Mouse (Mus musculus): ENCODE results near the gene Ednra. TPM values are rescaled to one million over a fixed set of nuclear protein-coding genes. Genes with fewer than 3 reads are reported as not detected.

Gene Ednra
- polyA plus RNA-seq, 1 experiment = 3.3 TPM

DNA sequence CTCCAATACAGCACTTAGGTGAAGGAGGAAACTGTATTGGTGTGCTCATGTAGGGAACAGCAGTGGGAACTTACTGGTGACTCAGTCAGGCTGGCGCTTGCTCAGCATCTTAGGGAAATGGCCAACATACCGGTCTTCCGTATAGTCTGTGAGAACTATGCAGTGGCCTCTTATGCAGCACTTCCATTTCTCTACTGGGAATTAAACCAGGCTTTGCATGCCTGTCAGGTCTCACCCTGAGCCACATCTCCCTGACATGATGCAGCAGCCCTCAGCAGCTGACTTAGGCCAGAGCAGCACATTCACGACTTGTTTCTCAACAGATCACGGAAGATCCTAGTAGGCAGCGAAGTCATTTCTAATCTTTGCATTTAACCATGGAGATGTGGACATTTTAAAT is 39.9 kb downstream of the Ednra start:
- no peaks in the 10 kb centered on the region for H3K36me3 ChIP-seq (ENCODE audit: control insufficient read depth, insufficient read depth, low read length)
- no peak overlapping the region for H3K27ac ChIP-seq (ENCODE audit: control insufficient read depth, insufficient read depth, low read length)
- WGBS = 92% methylated on average over 6 of the region's 6 CpGs
- TF ChIP-seq CTCF (IDR thresholded peaks at IDR 0.05; ENCODE audit: borderline replicate concordance, control insufficient read depth, extremely low read depth, insufficient read depth, low read length, poor library complexity) = no peak
- TF ChIP-seq POLR2A (IDR thresholded peaks at IDR 0.05; ENCODE audit: control insufficient read depth, extremely low read depth, insufficient read depth, low read length, poor library complexity) = no peak
- no peak for DNase-seq
- no peaks in the 10 kb centered on the region for H3K27me3 ChIP-seq (ENCODE audit: control insufficient read depth, insufficient read depth, low read length)
- no peak overlapping the region for H3K4me3 ChIP-seq (ENCODE audit: control insufficient read depth, insufficient read depth, low read length)
- H3K4me1 ChIP-seq (replicated peaks; ENCODE audit: control insufficient read depth, insufficient read depth, low read length) = no peaks in the 10 kb centered on the region

DNA sequence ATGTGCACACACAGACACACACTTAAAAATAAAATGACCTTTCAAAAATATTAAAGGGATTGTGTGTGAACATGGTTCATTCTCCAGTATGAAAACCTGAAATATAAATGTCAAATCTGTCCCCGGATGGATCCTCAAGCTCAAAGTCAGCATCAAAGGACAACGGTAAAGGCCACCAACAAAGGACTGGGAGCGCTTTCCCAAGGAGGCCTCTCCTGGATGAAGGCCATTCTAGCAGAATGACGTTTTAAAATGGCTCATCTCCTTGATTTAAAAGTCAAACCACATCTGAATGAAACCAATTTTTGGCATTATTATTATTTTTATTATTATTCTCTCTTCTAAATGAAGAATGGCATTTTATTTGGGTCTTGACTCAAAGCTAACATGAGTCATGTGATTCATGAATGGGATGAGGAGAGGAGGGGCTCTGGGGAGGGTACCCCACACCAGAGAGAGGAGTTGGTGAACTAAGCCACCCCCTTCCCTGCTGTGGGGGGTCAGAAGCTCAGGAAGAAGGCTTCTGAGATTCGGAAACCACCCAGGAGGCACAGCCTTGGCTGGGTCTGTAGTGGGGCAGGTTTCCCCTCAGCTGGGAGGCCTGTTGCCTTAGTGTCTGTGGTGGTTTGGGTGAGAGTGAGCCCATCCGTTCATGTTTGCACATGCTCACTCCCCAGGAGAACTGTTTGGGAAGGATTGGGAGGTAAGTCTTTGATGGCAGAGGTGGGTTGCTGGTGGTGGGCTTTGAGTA is 40.7 kb downstream of the Ednra start:
- Histone ChIP-seq H3K27me3 (ENCODE audit: control insufficient read depth, insufficient read depth, low read length) (no peaks in the 10 kb centered on the region), H3K27ac (ENCODE audit: control insufficient read depth, insufficient read depth, low read length) (no peak overlapping the region), H3K36me3 (ENCODE audit: control insufficient read depth, insufficient read depth, low read length) (no peaks in the 10 kb centered on the region), H3K4me1 (replicated peaks; ENCODE audit: control insufficient read depth, insufficient read depth, low read length) (no peaks in the 10 kb centered on the region), H3K4me3 (ENCODE audit: control insufficient read depth, insufficient read depth, low read length) (no peak overlapping the region)
- TF ChIP-seq CTCF (IDR thresholded peaks at IDR 0.05; ENCODE audit: borderline replicate concordance, control insufficient read depth, extremely low read depth, insufficient read depth, low read length, poor library complexity) = no peak
- TF ChIP-seq POLR2A (IDR thresholded peaks at IDR 0.05; ENCODE audit: control insufficient read depth, extremely low read depth, insufficient read depth, low read length, poor library complexity) = no peak
- no peak for DNase-seq
- WGBS = 91% methylated on average over 6 of the region's 6 CpGs

DNA sequence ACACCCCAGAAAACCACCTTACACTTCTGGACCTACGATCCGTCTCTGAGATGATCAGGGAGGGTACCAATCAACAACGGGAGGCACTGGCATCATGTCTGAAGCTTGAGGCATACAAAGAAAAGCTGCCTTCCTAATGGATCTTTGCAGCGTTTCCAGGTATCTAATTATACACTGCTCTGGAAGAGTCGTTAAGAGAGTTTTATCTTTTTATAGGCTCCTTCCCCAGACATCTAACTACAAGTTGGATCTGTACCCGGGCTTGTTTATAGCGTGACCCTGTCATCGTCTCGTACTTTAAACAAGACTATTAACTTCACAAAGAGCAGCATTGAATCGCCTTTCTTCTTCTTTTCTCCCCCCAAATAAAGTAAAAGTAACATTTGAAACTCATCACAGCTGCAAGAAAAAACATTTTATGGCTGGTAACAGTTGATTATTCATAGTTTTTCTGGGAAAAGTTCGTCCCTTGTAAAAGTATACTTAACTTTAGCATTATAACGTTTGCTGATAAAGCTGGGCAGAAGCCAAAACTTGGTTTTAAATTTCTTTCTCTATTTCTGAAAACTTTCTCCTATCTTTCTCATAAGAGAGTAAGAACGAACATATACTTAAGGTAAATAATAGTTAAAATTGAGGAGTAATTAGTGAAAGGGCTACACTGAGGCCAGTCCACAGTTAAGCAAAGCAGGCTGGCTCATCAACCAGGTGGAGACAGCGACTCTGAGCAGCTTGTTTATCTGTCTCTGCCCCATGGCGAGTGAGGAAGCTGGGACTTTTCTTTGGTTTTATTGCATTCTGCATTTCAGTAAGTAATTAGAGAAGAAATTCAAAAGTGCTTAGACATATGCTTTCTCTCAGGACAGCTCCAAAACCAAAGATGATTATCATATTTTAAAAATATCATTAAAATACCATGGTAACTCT is 42.0 kb downstream of the Ednra start:
- Histone ChIP-seq H3K27ac (ENCODE audit: control insufficient read depth, insufficient read depth, low read length) (no peak overlapping the region), H3K36me3 (ENCODE audit: control insufficient read depth, insufficient read depth, low read length) (no peaks in the 10 kb centered on the region), H3K27me3 (ENCODE audit: control insufficient read depth, insufficient read depth, low read length) (no peaks in the 10 kb centered on the region), H3K4me1 (replicated peaks; ENCODE audit: control insufficient read depth, insufficient read depth, low read length) (no peaks in the 10 kb centered on the region), H3K4me3 (ENCODE audit: control insufficient read depth, insufficient read depth, low read length) (no peak overlapping the region)
- TF ChIP-seq POLR2A (IDR thresholded peaks at IDR 0.05; ENCODE audit: control insufficient read depth, extremely low read depth, insufficient read depth, low read length, poor library complexity) (no peak), CTCF (IDR thresholded peaks at IDR 0.05; ENCODE audit: borderline replicate concordance, control insufficient read depth, extremely low read depth, insufficient read depth, low read length, poor library complexity) (no peak)
- WGBS = 62% methylated on average over 15 of the region's 15 CpGs
- no peak for DNase-seq

- WGBS = 97% methylated on average over 4 of the region's 4 CpGs
- Histone ChIP-seq H3K27ac (ENCODE audit: control insufficient read depth, insufficient read depth, low read length) (no peak overlapping the region), H3K4me3 (ENCODE audit: control insufficient read depth, insufficient read depth, low read length) (no peak overlapping the region), H3K36me3 (ENCODE audit: control insufficient read depth, insufficient read depth, low read length) (no peaks in the 10 kb centered on the region), H3K4me1 (replicated peaks; ENCODE audit: control insufficient read depth, insufficient read depth, low read length) (no peaks in the 10 kb centered on the region), H3K27me3 (ENCODE audit: control insufficient read depth, insufficient read depth, low read length) (no peaks in the 10 kb centered on the region)
- no peak for DNase-seq
- TF ChIP-seq POLR2A (IDR thresholded peaks at IDR 0.05; ENCODE audit: control insufficient read depth, extremely low read depth, insufficient read depth, low read length, poor library complexity) (no peak), CTCF (IDR thresholded peaks at IDR 0.05; ENCODE audit: borderline replicate concordance, control insufficient read depth, extremely low read depth, insufficient read depth, low read length, poor library complexity) (no peak)
These were observed 52.2 kb downstream of the Ednra start for GRCm38 (mm10) chr8:77672036-77672435.

GRCm38 (mm10) chr8:77670612-77671363 is 53.5 kb downstream of the Ednra start:
- H3K4me1 ChIP-seq (replicated peaks; ENCODE audit: control insufficient read depth, insufficient read depth, low read length) = no peaks in the 10 kb centered on the region
- TF ChIP-seq POLR2A (IDR thresholded peaks at IDR 0.05; ENCODE audit: control insufficient read depth, extremely low read depth, insufficient read depth, low read length, poor library complexity) = no peak
- TF ChIP-seq CTCF (IDR thresholded peaks at IDR 0.05; ENCODE audit: borderline replicate concordance, control insufficient read depth, extremely low read depth, insufficient read depth, low read length, poor library complexity) = no peak
- 94% methylated on average over 4 of the region's 4 CpGs for WGBS
- no peak for DNase-seq
- H3K36me3 ChIP-seq (ENCODE audit: control insufficient read depth, insufficient read depth, low read length) = no peaks in the 10 kb centered on the region
- no peak overlapping the region for H3K27ac ChIP-seq (ENCODE audit: control insufficient read depth, insufficient read depth, low read length)
- no peaks in the 10 kb centered on the region for H3K27me3 ChIP-seq (ENCODE audit: control insufficient read depth, insufficient read depth, low read length)
- H3K4me3 ChIP-seq (ENCODE audit: control insufficient read depth, insufficient read depth, low read length) = no peak overlapping the region

DNA sequence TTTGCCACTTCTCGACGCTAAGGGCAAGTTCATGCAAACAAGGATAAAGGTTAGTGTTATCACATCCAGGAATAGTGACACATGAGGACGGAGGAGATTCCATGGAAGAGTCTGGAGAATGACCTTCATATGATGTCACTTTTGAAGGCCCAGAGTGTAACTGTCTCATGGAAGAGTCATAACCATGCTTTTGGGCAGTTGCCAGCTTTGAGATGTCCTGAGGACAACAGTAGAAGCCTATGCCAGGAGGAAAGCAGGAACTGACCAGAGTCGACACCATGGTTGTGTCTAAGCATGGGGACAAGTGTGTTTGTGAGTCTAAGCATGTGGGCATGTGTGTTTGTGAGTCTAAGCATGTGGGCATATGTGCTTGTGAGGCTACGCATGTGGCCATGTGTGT is 56.3 kb downstream of the Ednra start:
- TF ChIP-seq POLR2A (IDR thresholded peaks at IDR 0.05; ENCODE audit: control insufficient read depth, extremely low read depth, insufficient read depth, low read length, poor library complexity) = no peak
- no peak for TF ChIP-seq CTCF (IDR thresholded peaks at IDR 0.05; ENCODE audit: borderline replicate concordance, control insufficient read depth, extremely low read depth, insufficient read depth, low read length, poor library complexity)
- no peaks in the 10 kb centered on the region for H3K27me3 ChIP-seq (ENCODE audit: control insufficient read depth, insufficient read depth, low read length)
- no peak overlapping the region for H3K27ac ChIP-seq (ENCODE audit: control insufficient read depth, insufficient read depth, low read length)
- no peak overlapping the region for H3K4me3 ChIP-seq (ENCODE audit: control insufficient read depth, insufficient read depth, low read length)
- no peaks in the 10 kb centered on the region for H3K4me1 ChIP-seq (replicated peaks; ENCODE audit: control insufficient read depth, insufficient read depth, low read length)
- DNase-seq = no peak
- no peaks in the 10 kb centered on the region for H3K36me3 ChIP-seq (ENCODE audit: control insufficient read depth, insufficient read depth, low read length)
- 93% methylated on average over 5 of the region's 5 CpGs for WGBS
